7 mouse cellular contexts compared by ENCODE assay signal in the genomic region with DNA sequence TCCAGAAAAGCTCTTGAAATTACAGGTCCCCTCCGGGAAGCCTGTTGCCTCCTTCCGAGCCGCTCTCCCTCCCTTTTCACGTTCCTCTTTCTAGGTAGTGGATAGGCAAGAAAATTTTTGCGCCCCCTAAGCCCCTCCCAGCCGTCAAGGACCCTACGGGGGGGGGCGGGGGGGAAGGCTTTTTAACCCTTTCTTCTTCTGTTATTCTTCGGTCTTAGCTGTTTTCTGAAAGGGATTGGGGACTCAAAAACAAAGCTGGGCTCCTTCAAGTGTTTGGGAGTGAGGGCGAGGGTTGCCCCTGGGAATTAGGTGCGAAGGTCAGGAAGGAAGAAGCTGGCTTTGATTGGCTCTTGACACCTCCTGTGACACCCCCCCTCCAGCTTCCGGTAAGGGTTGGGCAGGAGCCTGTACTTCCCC. TPM values are rescaled to one million over a fixed set of nuclear protein-coding genes. Genes with fewer than 3 reads are reported as not detected.
DNase-seq lines count a peak whose midpoint lies in the region; ATAC-seq and TF ChIP-seq lines count a peak whose summit lies in the region.

No protein-coding gene starts in this region.

- peak overlapping the region; percentile 97 for H3K27ac ChIP-seq in heart, embryonic 10.5 days
- peak overlapping the region; percentile 99 for H3K27ac ChIP-seq in kidney, embryonic 16.5 days (ENCODE audit: low read length)
- H3K27ac ChIP-seq in macrophage: peak overlapping the region; percentile 76

- H3K36me3 ChIP-seq in C2C12 (ENCODE audit: control insufficient read depth, insufficient read depth) (peaks cover 28% of the 10 kb centered on the region), macrophage (ENCODE audit: inconsistent target) (no peaks in the 10 kb centered on the region)
- H3K36me3 ChIP-seq in heart, embryonic 10.5 days: no peaks in the 10 kb centered on the region
- no peaks in the 10 kb centered on the region for H3K36me3 ChIP-seq in kidney, embryonic 16.5 days (ENCODE audit: insufficient read depth, low read length)

- no peaks in the 10 kb centered on the region for H3K9me3 ChIP-seq in heart, embryonic 10.5 days
- H3K9me3 ChIP-seq in kidney, embryonic 16.5 days (ENCODE audit: low read length): no peaks in the 10 kb centered on the region

- H3K4me3 ChIP-seq in C2C12 (ENCODE audit: insufficient read depth, poor library complexity, severe bottlenecking): peak overlapping the region; percentile 79
- peak overlapping the region; percentile 81 for H3K4me3 ChIP-seq in heart, embryonic 10.5 days
- peak overlapping the region; percentile 85 for H3K4me3 ChIP-seq in kidney, embryonic 16.5 days (ENCODE audit: low read length)
- H3K4me3 ChIP-seq in macrophage (ENCODE audit: inconsistent target): peak overlapping the region; percentile 74

- H3K4me2 ChIP-seq in kidney, embryonic 16.5 days (replicated peaks; ENCODE audit: low read depth, low read length): peak overlapping the region; percentile 87

- peak overlapping the region; percentile 94 for H3K9ac ChIP-seq in kidney, embryonic 16.5 days (replicated peaks; ENCODE audit: low read length)

- no peak for TF ChIP-seq CTCF in C2C12 (IDR thresholded peaks at IDR 0.05; ENCODE audit: control insufficient read depth, insufficient read depth, insufficient read length)

- under 1% methylated on average over 12 of the region's 12 CpGs for WGBS in heart, embryonic 10.5 days
- under 1% methylated on average over 12 of the region's 12 CpGs for WGBS in kidney, embryonic 16.5 days
- WGBS in macrophage (ENCODE audit: missing documents): 2% methylated on average over 12 of the region's 12 CpGs

- ATAC-seq in kidney, embryonic 16.5 days (ENCODE audit: low FRiP score, low TSS enrichment): no peak

- no peaks in the 10 kb centered on the region for H3K27me3 ChIP-seq in C2C12 (ENCODE audit: control insufficient read depth, insufficient read depth, insufficient read length)
- H3K27me3 ChIP-seq in heart, embryonic 10.5 days (ENCODE audit: insufficient read depth, poor library complexity, severe bottlenecking): peaks cover 13% of the 10 kb centered on the region
- no peaks in the 10 kb centered on the region for H3K27me3 ChIP-seq in kidney, embryonic 16.5 days (ENCODE audit: insufficient read depth, low read length)

- peak; percentile 47 for DNase-seq in MN1 (ENCODE audit: low spot score)
- DNase-seq in heart, embryonic 10.5 days (ENCODE audit: low spot score): peak; percentile 82
- DNase-seq in gastrocnemius, postnatal 25 days: no peak
- DNase-seq in thymus, adult 18-20 months: no peak

- H3K79me3 ChIP-seq in C2C12 (ENCODE audit: low read depth): peaks cover 58% of the 10 kb centered on the region

- H3K79me2 ChIP-seq in C2C12 (ENCODE audit: control insufficient read depth, insufficient read depth) (peaks cover 61% of the 10 kb centered on the region), macrophage (ENCODE audit: inconsistent target) (peaks cover 47% of the 10 kb centered on the region)

- H3K4me1 ChIP-seq in heart, embryonic 10.5 days: peaks cover 45% of the 10 kb centered on the region
- peaks cover 52% of the 10 kb centered on the region for H3K4me1 ChIP-seq in kidney, embryonic 16.5 days (ENCODE audit: insufficient read depth, low read length)

- H3ac ChIP-seq in C2C12 (ENCODE audit: control insufficient read depth, insufficient read length, low read depth): peak overlapping the region; percentile 65

TF ChIP-seq in C2C12, 6 proteins besides CTCF, POLR2A, EP300 and RAD21:
- TF ChIP-seq MAX (IDR thresholded peaks at IDR 0.05): no peak
- TF ChIP-seq MYOD1 (IDR thresholded peaks at IDR 0.05; ENCODE audit: control insufficient read depth, insufficient read length, low read depth): no peak
- no peak for TF ChIP-seq CEBPB (IDR thresholded peaks at IDR 0.05; ENCODE audit: low read depth)
- no peak for TF ChIP-seq MYOG (IDR thresholded peaks at IDR 0.05; ENCODE audit: control insufficient read depth, extremely low read depth, insufficient read length)
- TF ChIP-seq USF1 (IDR thresholded peaks at IDR 0.05; ENCODE audit: low read depth): no peak
- TF ChIP-seq FOSL1 (IDR thresholded peaks at IDR 0.05; ENCODE audit: insufficient read depth, low read length, poor library complexity, severe bottlenecking): no peak
TF ChIP-seq in C2C12: peak in this region for 0.

RNA-seq across cellular contexts. Expression of gene Fosl2, which starts 1.5 kb away (rescaled TPM):
- polyA plus RNA-seq in C2C12 (2012; fragmentation: generic; extraction: Trizol) (15.3 TPM), macrophage (2018) (5.5 to 15.2 TPM (median 5.7 TPM) in 3 replicates)
- polyA plus RNA-seq in heart, embryonic 10.5 days (2016; fragmentation: Nextera tagmentation; extraction: Ambion mirVana): 2.1 TPM in 2 replicates
- 5.5 and 6.5 TPM in 2 replicates for polyA plus RNA-seq in kidney, embryonic 16.5 days (2015; fragmentation: Nextera tagmentation; extraction: Ambion mirVana)
- 100 to 1,000 TPM in 9 of 26 experiments, 10 to 100 TPM in 15, 1 to 10 TPM in 2; 5.5 to 442 (median 31.2) TPM for total RNA-seq in macrophage (2018; cell fraction: chromatin; rRNA removed)
- total RNA-seq in macrophage (2018; cell fraction: cytosol; rRNA removed): 10 to 100 TPM in 16 of 26 experiments, 1 to 10 TPM in 10; 2.1 to 76.1 (median 12.3) TPM
- 100 to 1,000 TPM in 9 of 26 experiments, 10 to 100 TPM in 14, 1 to 10 TPM in 3; 4.0 to 334 (median 38.1) TPM for total RNA-seq in macrophage (2018; cell fraction: nucleus; rRNA removed)
- 10 to 100 TPM in 1 of 2 experiments, 1 to 10 TPM in 1; 9.9 to 12.4 TPM for total RNA-seq in gastrocnemius, postnatal 25 days (2021)

Comparison
In these comparisons a context has a peak if more than half of its experiments do, and no peak if none do; other contexts are left out.
1. DNase-seq: peak in MN1 (single experiment) and heart, embryonic 10.5 days (single experiment); none in gastrocnemius, postnatal 25 days (single experiment) and thymus, adult 18-20 months (0 of 2).
2. Peak in every context shown above with its lines, with median percentiles within 50 percentile points of each other: H3K4me3 ChIP-seq and H3K27ac ChIP-seq.